Mouse (Mus musculus) lung, adult 18-20 months (tissue): ENCODE results near the gene Glis1.
"Not testable (repeated sequence)": the region's sequence is repeated elsewhere in the genome, so short reads cannot be mapped to it uniquely, and the experiment has no call there.

ENCODE experiments used
- DNase-seq, 2 experiments: peaks; one replicate each; pipeline ENCODE4 v3.0.0; 2022; ENCODE audit warnings: mixed read lengths in 2 of 2

Glis1 gene

DNA sequence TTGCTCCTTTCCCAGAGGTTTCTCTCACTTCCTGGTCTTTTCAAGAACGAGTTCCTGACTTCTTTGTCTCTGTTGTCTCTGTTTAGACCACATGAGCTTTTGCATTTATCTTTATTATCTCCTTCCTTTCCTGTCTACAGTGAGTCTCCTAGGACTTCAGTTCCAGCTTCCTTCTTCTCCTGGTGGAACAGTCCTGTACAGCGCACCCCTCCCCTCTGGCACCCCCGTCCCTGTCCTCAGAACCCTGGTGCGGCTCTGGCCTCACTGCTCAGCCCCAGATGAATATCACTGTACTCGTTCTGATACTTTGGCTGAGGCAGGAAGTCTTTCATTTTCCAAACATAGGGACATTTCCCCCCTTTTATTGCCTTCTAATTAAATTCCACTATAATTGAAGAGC is 152.0 kb downstream of the Glis1 start:
- peak in 1 of 2 experiments; percentile 21 for DNase-seq

GRCm38 (mm10) chr4:107588637-107589036 is 154.2 kb downstream of the Glis1 start:
- DNase-seq, result no peak

DNA sequence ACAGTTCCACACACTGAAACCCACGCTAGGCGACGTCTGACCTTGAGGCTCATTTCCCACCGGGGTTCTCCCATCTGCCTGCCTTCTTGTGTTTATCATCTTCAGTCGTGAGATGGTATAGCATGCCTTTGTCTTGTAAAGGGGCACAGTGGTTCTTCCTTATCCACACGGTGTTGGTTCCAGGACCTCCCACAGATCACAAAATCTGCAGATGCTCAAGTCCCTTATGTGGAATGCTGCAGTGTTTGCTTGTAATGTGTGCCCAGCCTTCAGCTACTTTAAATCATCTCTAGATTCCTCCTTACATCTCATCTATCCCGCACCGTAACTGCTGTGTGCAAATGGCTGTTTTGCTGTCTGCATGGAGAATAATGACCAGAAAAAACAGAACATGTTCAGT is 154.7 kb downstream of the Glis1 start:
- no peak for DNase-seq

- DNase-seq, result no peak
Observed at GRCm38 (mm10) chr4:107590805-107591534, 156.6 kb downstream of the Glis1 start.

DNA sequence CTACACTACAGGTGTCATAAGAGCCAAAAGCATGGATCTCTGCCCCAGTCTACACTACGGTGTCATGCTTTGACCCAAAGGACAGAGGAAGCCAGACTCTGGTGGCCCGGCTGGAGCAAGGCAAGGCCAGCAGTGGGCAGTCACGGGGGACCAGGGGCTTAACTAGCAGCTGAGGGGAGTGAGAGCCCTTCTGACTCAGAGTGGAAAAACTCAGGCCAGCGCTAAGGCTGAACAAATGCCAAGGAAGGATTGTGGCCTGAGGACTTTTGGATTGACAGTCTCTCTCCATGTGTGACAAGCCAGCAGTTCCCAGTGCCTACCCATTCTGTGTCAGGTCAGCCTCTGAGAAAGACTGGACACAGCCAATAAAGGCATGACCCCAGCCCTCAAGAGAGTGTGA is 159.0 kb downstream of the Glis1 start:
- no peak for DNase-seq

DNA sequence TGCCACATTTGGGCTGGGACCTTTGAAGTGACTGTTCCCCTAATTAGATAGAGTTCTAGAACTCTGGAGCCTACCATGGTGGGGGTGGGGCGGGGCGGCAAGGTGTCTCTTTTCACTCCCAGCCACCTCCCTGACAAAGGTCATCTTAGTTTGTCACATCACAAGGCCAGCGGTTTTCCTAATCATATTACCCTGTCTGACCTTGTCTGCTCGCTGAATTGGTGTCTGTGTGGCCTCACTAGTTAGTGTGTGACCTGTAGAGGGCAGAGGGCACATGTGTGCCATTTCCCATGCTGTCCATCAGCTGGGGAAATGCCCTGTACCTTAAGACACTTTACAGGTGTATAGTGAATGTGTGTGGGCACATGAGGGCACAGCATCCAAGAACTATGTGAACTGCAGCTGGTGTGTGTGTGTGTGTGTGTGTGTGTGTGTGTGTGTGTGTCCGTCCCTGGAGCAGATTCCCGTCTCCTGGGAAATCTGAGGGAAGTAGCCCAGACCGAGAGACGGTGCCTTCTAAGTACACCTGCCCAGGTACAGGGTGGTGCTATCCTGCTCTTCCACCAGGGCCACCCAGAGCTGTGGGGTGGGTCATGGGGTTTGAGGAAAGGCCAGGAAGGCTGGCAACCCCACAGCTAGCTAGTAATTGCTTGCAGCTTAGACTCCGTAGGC is 163.0 kb downstream of the Glis1 start:
- DNase-seq, result no peak

DNA sequence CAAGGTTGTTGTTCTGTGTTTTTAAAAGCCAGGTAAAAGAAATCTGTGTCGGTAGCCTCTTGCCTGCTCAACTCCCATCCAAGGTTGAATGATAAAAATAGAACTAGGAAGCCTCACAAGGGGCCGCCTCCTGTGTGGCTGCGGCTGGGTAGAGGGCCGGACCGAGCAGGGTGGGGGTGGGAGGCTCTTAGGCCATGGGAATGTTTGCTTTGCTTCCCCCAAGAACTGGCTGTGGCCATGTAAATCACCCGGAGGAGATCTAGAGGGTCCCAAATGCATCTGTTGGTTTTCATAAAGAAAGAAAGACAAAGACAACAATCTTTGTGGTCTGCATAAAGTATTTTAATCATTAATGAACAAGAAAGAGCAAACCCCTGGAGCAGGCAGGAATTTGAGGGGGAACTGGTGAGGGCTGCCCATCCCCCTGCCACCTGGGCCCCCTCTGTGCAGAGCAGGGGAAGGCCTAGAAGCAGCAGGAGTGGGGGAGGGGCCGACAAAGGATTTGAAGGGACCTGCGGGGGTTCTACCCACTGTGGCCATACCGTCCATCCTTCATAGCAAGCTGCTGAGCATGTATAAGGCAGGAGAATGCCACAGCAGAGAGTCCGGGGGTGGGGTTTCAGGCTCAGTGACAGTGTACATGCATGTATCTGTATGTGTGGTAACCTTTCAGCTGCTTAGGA is 163.6 kb downstream of the Glis1 start:
- DNase-seq, result no peak

DNA sequence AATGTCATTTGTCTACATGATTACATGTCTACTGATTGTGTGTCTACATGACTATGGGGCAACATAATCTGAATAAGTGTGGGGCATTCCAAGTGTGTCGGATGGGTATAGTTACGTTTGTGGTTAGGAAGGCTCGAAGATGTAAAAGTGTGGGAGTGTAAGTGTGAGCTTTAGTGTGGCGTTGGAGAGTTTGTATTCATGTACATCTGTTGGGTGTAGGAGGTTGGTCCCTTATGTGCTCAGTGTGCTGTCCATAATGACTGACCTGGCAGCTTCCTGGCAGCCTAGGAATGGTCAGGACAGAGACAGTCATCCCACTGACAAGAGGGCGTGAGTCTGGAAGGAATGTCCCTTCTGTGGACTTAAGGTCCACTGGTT is 164.2 kb downstream of the Glis1 start:
- not testable (repeated sequence) for DNase-seq

GRCm38 (mm10) chr4:107602284-107602683 is 167.9 kb downstream of the Glis1 start:
- DNase-seq, result peak; percentile 25 to 58

DNA sequence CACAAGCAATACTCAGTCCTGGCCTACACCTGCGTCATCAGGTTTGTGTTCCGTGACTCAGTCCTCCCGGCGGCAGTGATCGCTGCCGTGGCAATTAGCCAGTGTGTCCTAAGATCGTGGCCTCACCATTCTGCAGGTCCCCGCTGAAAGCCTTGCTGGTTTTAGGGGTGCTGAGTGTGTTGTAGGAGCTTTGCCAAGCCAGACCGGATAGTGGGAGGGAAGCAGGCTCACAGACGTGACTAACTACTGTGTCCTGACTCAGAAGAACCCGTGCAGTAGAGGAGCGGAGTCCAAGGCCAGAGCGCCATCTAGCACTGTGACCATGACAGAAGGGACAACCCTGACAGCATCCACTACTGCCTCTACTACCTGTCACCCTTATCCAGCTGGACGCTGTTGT is 168.4 kb downstream of the Glis1 start:
- peak in 1 of 2 experiments; percentile 13 for DNase-seq

DNA sequence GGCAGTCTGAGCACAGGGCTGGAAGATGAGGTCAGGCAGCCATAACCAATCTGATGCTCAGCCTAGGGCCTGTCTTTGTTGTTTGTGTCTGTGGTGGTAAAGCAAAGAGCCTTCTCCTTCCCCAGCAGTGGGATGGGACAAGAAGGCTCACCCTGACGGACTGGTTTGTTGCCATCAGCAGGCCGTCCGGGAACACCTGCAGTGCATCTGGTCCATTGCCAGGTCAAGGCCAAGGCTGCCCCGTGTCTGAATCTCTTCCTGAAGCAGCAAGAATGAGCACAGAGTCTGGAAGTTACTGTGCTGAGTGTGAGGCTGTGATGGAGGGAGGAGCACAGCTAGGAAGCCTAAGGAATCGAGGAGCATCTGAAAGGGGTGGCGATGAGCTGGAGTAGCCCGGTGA is 168.8 kb downstream of the Glis1 start:
- DNase-seq, result no peak

DNA sequence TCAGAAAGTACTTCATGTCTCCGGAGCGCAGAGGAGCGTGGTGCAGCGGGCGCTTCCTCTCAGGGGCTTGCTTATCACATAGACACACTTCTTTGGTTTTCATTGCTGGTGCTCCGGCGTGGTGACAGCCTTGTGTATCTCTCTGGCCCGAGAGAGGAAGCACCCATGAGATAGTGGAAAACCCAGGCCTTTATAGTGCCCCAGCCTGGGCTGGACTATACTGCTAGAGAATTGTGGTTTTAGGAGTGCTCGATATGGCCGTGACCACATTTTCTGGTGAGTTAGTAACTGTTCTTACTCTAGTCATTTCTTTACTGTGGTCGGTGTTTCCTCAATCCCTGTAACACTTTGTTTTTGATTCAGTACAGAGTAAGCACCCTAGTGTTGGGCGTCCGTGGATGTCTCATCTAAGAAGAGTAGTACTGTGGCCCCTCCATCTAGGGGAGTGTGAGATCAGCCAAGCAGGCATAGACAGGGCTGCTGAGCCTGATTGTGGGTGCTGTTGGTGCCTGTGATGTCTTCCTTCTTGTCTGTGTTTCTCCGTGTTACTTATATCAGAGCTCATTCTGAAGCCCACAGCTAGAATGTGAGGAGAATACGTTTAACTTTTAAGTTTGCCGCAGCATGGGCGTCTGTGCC is 171.7 kb downstream of the Glis1 start:
- no peak for DNase-seq

DNA sequence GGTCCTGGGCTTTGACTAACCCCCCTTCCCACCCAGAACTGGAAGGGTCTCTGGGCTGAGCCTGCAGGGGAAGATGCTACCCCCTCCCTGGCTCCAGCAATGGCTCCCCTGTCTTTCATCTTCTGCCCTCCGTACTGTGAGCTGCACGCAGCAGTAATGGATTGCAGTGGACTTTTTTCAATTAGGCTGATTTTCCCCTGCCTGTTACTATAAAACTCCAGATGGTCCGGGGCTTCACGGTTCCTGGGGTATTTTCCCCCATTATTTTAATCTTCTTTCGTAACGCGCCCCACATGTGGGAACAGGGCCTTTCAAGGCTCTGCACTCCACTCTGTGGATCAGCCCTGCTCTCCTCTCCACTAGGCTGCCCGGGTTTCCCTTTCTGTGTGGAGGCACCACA is 175.4 kb downstream of the Glis1 start:
- DNase-seq, result no peak

- no peak for DNase-seq
Observed at GRCm38 (mm10) chr4:107611888-107612650, 177.7 kb downstream of the Glis1 start.

DNA sequence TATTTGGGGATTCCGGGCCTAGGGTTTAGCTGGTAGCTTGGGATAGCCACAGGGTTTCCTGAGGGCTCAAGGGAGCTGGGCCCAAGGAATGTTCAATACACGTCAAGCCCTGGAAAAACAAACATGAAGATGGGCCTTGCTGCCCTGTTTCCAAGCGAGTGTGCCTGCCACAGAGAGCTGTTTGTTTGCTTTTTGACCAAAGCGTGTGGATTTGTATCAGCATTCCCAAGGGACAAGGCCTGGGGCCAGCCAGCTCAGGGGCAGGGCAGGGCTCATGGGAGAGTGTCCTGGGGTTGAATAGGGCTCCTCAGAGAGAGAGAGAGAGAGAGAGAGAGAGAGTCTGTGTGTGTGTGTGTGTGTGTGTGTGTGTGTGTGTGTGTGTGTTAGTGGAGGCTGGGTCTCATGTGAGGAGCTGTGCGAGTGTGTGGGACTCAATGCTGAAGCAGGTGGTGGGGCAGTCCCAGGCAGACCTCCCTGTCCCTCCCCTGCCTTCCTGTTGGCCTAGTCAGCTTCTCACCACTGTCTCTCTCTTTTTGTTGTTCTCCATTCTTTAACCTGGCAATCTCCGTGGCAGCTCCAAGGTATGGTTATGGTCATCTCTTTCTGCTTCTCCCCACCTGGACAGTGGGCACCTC is 183.3 kb downstream of the Glis1 start:
- DNase-seq, result peak in 1 of 2 experiments; percentile 7

GRCm38 (mm10) chr4:107619487-107619886 is 185.1 kb downstream of the Glis1 start:
- no peak for DNase-seq

DNA sequence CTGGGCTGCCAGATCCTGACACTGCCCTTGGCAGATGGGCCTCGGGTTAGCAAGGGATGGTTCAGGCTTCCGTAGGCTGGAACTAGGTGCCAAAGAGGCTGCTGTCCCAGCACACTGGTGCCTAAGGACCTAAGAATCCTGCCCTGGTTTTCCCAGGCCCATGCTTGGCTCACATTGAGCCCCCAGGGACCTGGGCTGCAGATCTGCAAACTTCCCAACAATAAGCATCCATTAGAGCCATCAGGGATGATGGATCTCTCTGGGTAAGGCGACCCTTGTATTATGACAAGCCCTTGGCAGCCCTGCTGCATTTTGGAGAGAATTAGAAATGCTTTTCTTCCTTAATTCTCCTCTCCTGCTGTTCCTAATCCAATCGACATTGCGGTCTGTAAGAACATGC is 187.0 kb downstream of the Glis1 start:
- no peak for DNase-seq

DNA sequence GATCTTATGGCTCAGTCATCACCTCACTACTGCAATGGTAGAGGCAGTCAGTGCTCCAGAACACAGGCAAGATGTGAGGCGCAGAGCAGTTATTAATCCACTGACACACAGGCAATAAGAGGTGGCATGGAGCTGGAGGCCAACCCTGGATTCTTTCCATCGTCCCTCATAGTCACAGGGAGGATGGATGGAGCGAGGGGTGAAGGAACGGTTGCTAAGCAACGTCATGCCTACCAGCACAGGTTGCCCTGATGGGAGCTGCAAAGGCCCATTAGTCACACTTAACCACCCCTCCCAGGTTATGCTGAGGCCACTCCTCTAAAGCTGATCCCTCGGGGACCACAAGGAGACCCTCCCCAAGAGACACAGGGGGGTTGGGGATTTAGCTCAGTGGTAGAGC is 187.9 kb downstream of the Glis1 start:
- no peak for DNase-seq

- no peak for DNase-seq
Observed at GRCm38 (mm10) chr4:107623916-107624315, 189.5 kb downstream of the Glis1 start.

GRCm38 (mm10) chr4:107624951-107625350 is 190.6 kb downstream of the Glis1 start:
- DNase-seq, result no peak

DNA sequence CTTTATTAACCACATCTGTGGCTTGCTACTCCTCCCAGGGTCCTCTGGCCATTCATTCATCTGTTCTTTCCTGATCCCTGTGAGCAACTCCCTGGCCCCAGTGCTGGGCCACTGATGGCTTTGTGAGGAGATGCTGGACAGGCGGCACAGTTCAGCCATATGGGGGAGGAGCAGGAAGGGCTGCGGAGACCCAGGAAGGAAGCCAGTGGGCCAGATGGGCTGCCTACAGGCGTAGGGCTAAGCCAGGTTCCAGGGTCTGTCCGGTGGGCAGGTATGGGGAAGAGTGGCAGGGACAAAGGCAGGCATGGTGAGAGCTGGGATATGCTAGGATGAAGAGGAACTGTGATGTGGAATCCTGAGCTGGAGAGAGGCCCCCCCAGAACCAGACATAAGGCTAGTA is 193.8 kb downstream of the Glis1 start:
- no peak for DNase-seq

DNA sequence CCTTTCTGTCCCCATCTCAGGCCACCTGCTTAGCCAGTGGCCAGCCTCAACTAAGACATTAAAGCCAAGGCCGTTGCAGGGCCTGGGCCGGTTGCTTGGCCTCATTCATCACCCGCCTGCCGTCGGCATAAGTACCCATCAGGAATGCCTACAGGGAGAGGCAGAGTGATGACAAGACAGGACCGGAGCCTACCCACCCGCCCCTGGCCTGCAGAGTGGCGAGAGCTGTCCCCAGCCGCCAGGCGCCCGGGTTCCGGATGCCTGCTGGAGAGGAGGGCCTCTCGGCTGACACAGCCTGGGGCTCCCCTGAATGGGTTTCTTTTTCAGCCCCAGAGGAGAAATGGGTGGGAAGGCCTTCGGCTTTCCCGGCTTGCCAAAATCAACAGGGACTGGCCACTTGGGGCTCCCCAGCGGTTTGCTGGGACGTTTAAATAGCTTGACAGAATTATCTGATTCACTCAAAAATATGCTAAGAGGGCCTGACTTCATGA is 194.6 kb downstream of the Glis1 start:
- no peak for DNase-seq
